Mouse (Mus musculus) kidney, postnatal 36 days (tissue): ENCODE data around the gene Olfr328.
"Not testable (repeated sequence)": the region's sequence is repeated elsewhere in the genome, so short reads cannot be mapped to it uniquely, and the experiment has no call there.

ENCODE experiments used
- DNase-seq, 2 experiments: peaks; one replicate each; pipeline ENCODE4 v3.0.0; 2021 to 2022; ENCODE audit warnings: mixed read lengths in 2 of 2

Olfr328 gene

GRCm38 (mm10) chr11:58555536-58555935 is at the start of gene Olfr328:
Olfr328 (minus strand) TSS chr11:58555636.
- no peak for DNase-seq

GRCm38 (mm10) chr11:58605228-58605627 is 49.8 kb upstream of the Olfr328 start:
- no peak for DNase-seq

- no peak for DNase-seq
These were observed 49.3 kb upstream of the Olfr328 start for GRCm38 (mm10) chr11:58604688-58605087.

GRCm38 (mm10) chr11:58602800-58603560 is 47.5 kb upstream of the Olfr328 start:
- no peak for DNase-seq

GRCm38 (mm10) chr11:58602062-58602461 is 46.6 kb upstream of the Olfr328 start:
- DNase-seq = no peak

- no peak for DNase-seq
These were observed 42.4 kb upstream of the Olfr328 start for GRCm38 (mm10) chr11:58597837-58598236.

GRCm38 (mm10) chr11:58594814-58595213 is 39.4 kb upstream of the Olfr328 start, which contains the start of gene Olfr324:
Olfr324 (plus strand) TSS chr11:58595114.
- no peak for DNase-seq

- no peak for DNase-seq
These were observed 33.3 kb upstream of the Olfr328 start for GRCm38 (mm10) chr11:58588620-58589250.

- peak; percentile 13 to 73 for DNase-seq
These were observed 32.5 kb upstream of the Olfr328 start for GRCm38 (mm10) chr11:58587898-58588348.

GRCm38 (mm10) chr11:58578636-58579035 is 23.2 kb upstream of the Olfr328 start:
- DNase-seq = no peak

- no peak for DNase-seq
These were observed 22.0 kb upstream of the Olfr328 start, which contains the start of gene Olfr325 for GRCm38 (mm10) chr11:58577430-58577829. Olfr325 (plus strand) TSS chr11:58577730.

GRCm38 (mm10) chr11:58570405-58570804 is 15.0 kb upstream of the Olfr328 start, which contains the start of gene Olfr224:
Olfr224 (minus strand) TSS chr11:58570553.
- no peak for DNase-seq

- DNase-seq = no peak
These were observed 9.1 kb downstream of the Olfr328 start, which contains the start of gene Olfr329-ps for GRCm38 (mm10) chr11:58546322-58546721. Olfr329-ps (minus strand) TSS chr11:58546422.

GRCm38 (mm10) chr11:58534736-58535135 is 20.7 kb downstream of the Olfr328 start, which contains the start of gene Olfr330:
Olfr330 (minus strand) TSS chr11:58534836.
- not testable (repeated sequence) for DNase-seq

GRCm38 (mm10) chr11:58519756-58520155 is 35.7 kb downstream of the Olfr328 start:
- peak in 1 of 2 experiments; percentile 8 for DNase-seq

GRCm38 (mm10) chr11:58518916-58519315 is 36.5 kb downstream of the Olfr328 start:
- DNase-seq = peak; percentile 41 to 54

GRCm38 (mm10) chr11:58509058-58509457 is 46.4 kb downstream of the Olfr328 start:
- not testable (repeated sequence) for DNase-seq

GRCm38 (mm10) chr11:58502472-58502871 is 53.0 kb downstream of the Olfr328 start, which contains the start of gene Olfr331:
Olfr331 (minus strand) TSS chr11:58502572.
- DNase-seq = not testable (repeated sequence)
